Mouse (Mus musculus): Measurements from ENCODE around the gene Lin37.

The Lin37 gene

GRCm38 (mm10) chr7:30586455-30587020 lies 26.9 kb upstream of the Lin37 start:
- in situ Hi-C loops (cut with MboI, MseI), result no loop called here

GRCm38 (mm10) chr7:30585170-30585569 lies 25.5 kb upstream of the Lin37 start:
- in situ Hi-C loops (cut with MboI, MseI), result no loop called here

- in situ Hi-C loops (cut with MboI, MseI), result no loop called here
Observed at GRCm38 (mm10) chr7:30584339-30584738, 24.7 kb upstream of the Lin37 start.

- in situ Hi-C loops (cut with MboI, MseI), result no loop called here
Observed at GRCm38 (mm10) chr7:30581547-30581946, 21.9 kb upstream of the Lin37 start.

GRCm38 (mm10) chr7:30579950-30580349 lies 20.3 kb upstream of the Lin37 start:
- in situ Hi-C loops (cut with MboI, MseI), result no loop called here

- in situ Hi-C loops (cut with MboI, MseI), result loop anchor here in 1 of 2 experiments (5.0 kb wide), 1 partner anchor 44 kb away; no protein-coding TSS in a partner anchor
Observed at GRCm38 (mm10) chr7:30572969-30573368, 13.3 kb upstream of the Lin37 start.

DNA sequence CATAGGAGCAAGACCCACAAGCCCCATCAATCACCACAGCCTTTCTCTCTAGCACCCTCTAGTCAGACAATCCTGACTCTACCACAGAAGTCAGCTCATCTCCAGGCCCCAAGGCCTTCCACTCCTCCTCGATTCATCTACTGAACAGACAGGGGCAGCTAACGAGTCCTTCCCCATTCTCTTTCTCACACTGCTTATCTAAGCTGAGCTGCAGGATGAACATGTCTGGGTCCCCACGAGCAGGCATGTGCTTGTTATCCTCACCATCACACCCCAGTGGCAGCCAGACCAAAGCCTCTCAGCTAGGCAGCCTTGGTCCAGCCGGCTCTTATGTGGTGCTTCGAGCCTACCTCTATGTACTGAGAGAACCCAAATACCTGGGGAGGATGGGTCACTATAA lies 12.8 kb upstream of the Lin37 start:
- in situ Hi-C loops (cut with MboI, MseI), result loop anchor here in 1 of 2 experiments (5.0 kb wide), 1 partner anchor 45 kb away; no protein-coding TSS in a partner anchor

DNA sequence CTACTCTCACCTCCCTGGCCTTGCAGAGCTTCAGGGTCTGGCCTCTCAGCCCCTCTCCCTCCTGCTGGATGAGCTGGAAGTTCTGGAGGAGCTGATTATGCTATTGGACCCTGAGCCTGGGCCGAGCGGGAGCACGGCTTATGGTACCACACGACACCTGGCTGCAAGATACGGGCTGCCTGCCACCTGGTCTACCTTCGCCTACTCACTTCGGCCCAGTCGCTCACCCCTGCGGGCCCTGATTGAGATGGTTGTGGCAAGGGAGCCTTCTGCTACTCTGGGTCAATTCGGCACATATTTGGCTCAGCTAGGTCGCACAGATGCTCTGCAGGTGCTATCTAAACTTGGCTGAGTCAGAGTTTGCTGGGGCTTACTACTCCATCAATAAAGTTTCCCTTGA lies 7.9 kb upstream of the Lin37 start:
- in situ Hi-C loops (cut with MboI, MseI), result no loop called here

GRCm38 (mm10) chr7:30566033-30566432 lies 6.4 kb upstream of the Lin37 start:
- in situ Hi-C loops (cut with MboI, MseI), result no loop called here

- in situ Hi-C loops (cut with MboI, MseI), result no loop called here
Observed at GRCm38 (mm10) chr7:30564970-30565571, 5.4 kb upstream of the Lin37 start, which contains the start of gene Igflr1. TSS of gene Igflr1 (plus strand) at chr7:30565427.

GRCm38 (mm10) chr7:30563906-30564280 lies 4.3 kb upstream of the Lin37 start:
- in situ Hi-C loops (cut with MboI, MseI), result no loop called here

DNA sequence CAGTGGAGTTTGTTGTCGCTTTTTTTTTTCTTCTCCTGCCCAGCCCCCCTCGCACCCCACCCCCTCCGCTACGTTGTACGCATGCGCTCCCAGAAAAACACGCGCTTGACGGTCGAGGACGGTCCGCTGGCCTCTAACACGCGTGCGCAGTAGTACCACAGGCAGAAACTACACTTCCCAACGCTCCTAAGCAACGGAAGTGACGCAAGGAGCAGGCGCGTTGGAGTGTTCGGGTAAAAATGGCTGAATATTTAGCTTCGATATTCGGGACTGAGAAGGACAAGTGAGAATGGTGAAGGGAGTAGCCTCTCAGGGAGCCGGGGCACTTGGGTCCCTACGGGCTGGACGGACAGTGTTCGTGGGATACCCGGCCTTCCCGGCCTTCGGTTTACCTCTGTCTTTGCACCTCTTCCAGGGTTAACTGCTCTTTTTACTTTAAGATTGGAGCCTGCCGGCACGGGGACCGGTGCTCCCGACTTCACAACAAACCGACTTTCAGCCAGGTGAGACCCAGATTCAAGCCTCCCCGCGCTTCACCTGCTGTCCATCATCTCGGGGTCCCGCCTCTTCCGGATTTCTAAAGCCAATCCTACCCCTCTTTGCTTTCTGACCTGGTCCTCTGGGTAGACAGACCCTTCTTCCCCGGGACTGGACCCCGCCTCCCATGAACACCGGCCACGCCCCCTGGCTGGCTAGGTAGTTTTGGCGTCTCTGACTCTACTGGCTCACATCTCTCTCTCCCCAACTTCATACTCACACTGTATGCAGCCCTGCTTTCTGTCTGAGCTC lies 3.7 kb upstream of the Lin37 start, which contains the start of the genes U2af1l4, Gm49396 and Psenen:
Gene U2af1l4, plus strand, starts transcription at position 185 of the 789 bp plus-strand sequence.
Gene Gm49396, plus strand, starts transcription at position 228 of the 789 bp plus-strand sequence.
Gene Psenen, minus strand, starts transcription at position 511 of the 789 bp plus-strand sequence.
- in situ Hi-C loops (cut with MboI, MseI), result no loop called here

GRCm38 (mm10) chr7:30562526-30563116 lies 3.0 kb upstream of the Lin37 start:
- in situ Hi-C loops (cut with MboI, MseI), result no loop called here

- in situ Hi-C loops (cut with MboI, MseI), result no loop called here
Observed at GRCm38 (mm10) chr7:30560296-30560695, 658 bp upstream of the Lin37 start.

DNA sequence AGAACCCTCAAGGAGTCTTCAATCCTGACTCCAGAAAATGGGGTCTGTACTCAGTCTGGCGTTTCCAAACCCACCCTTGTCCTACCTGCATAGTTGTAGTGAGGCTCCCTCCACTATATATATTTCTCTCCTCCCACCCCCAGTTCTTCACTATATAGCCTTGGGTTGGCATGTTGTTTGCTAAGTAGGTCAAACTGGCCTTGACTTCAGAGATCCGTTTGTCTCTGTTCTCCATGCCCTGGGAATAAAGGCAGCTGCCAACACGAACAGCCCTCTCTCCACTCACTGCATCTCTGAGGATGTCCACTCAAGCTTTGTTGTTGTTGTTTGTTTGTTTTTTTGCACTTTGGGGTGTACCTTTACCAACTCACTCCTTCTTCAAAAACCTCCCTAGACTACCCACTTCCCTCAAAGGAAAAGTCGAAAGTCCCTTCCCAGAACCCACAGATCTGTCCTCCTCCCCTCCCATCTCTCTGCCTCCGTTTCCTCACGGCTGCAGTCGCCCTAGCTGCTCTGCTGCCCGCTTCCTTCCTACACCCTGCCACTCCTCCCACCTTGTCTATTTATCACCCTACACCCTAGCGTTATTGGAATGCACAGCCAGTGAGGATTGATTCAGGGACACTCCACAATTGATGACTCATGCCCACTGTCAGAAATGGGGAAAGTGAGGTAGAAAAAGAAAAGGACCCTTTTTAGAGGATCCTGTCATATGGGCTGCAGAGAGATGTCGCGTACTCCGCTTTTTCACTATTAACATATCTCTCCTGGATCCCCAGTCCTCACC lies 789 bp downstream of the Lin37 start:
- in situ Hi-C loops (cut with MboI, MseI), result loop anchor here in 1 of 2 experiments (10.0 kb wide), 1 partner anchor 464 kb away; the partner anchor contains the start of genes Gm26920, Zfp260 and Zfp566

DNA sequence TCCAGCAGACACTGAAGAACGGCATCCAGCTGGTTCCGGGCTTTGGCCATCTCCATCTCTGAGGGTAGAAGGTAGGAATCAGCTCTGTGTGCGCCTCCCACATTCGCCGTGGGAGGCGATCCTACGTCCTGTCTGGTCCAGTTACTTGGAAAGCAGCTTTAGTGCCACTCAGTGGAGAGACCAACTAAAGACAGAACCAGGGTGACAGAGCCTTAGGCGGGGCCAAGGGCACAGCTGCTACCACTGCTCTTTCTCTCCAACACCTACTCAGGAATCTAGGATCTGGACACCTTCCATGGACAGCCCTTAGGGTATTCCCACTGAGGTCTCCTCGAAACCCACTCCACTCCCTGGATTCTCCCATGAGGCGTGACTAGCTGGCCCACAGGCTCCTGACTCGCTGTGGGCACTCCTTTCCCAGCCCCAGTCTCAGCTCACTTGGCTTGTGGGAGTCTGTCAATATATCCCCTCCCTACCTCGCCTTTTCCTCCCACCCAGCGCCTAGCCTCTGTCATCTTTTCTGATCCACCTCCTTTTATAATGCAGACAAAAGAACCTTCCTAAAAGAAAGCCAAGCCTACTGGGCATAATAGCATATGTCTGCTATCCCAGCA lies 1.6 kb downstream of the Lin37 start:
- in situ Hi-C loops (cut with MboI, MseI), result loop anchor here in 1 of 2 experiments (10.0 kb wide), 1 partner anchor 463 kb away; the partner anchor contains the start of genes Gm26920, Zfp260 and Zfp566

GRCm38 (mm10) chr7:30556894-30557536 lies 2.6 kb downstream of the Lin37 start:
- in situ Hi-C loops (cut with MboI, MseI), result loop anchor here in 1 of 2 experiments (10.0 kb wide), 1 partner anchor 462 kb away; the partner anchor contains the start of genes Gm26920, Zfp260 and Zfp566

GRCm38 (mm10) chr7:30553810-30554584 lies 5.6 kb downstream of the Lin37 start:
- in situ Hi-C loops (cut with MboI, MseI), result loop anchor here in 1 of 2 experiments (10.0 kb wide), 1 partner anchor 459 kb away; the partner anchor contains the start of genes Gm26920, Zfp260 and Zfp566
